Mouse (Mus musculus): Measurements from ENCODE around the gene Rbm44. TPM values are rescaled to one million over a fixed set of nuclear protein-coding genes. Genes with fewer than 3 reads are reported as not detected.

Gene Rbm44
- polyA plus RNA-seq, 1 experiment from 2014 or later, result 0.67 TPM

DNA sequence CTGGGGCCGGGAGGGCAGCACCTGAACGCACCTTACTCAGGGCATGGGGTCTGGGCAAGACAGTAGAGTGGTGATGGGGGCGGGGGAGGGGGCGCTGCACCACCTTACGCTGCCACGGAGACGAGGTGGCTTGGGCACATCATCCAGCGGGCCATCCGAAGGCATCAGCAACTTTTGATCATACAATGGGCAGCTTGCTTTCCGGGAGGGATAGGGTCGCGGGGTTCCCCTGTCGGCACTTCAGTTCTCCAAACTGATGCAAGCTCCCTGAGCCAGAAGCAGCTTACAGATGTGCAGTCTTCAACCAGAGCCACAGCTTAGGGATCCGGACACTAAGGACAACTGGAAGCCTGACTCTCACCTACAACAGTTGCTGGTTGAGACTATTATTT, 35.3 kb downstream of the Rbm44 start:
- Histone ChIP-seq H3K27ac (no peak overlapping the region), H3K9me3 (no peaks in the 10 kb centered on the region), H3K27me3 (replicated peaks) (peaks cover 18% of the 10 kb centered on the region; the same call in 1 of the 2 replicates), H3K4me2 (replicated peaks) (peak overlapping the region; percentile 90), H3K9ac (peak overlapping the region; percentile 59), H3K4me3 (replicated peaks) (peak overlapping the region; percentile 47), H3K4me1 (replicated peaks) (peaks cover 32% of the 10 kb centered on the region), H3K36me3 (no peaks in the 10 kb centered on the region)
- WGBS, result 7% methylated on average over 14 of the region's 14 CpGs
- no peak for ATAC-seq

DNA sequence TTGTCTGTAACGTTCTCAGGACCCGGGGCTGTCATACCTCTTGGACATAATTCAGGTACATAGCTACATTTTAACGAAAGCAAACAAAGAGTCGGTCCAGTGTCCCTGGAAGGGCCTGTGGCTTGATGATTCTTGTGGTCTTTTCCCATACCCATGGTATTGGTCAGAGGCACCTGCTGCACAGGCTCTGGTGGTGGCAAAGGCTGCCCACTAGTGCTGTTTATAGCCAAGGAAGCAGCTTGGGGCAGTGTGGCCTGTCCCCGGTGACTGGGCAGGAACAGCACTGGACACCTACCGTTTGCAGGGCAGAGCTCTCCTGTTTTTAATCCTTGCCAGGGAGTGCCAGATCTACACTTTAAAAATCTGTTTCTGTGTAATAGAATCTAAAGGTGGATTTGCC, 35.8 kb downstream of the Rbm44 start:
- peaks cover 32% of the 10 kb centered on the region for H3K4me1 ChIP-seq (replicated peaks)
- WGBS, result 55% methylated on average over 6 of the region's 6 CpGs
- no peak overlapping the region for H3K4me3 ChIP-seq (replicated peaks)
- no peak overlapping the region for H3K27ac ChIP-seq
- peak overlapping the region; percentile 90 for H3K4me2 ChIP-seq (replicated peaks)
- ATAC-seq, result no peak
- H3K9me3 ChIP-seq, result no peaks in the 10 kb centered on the region
- peaks cover 18% of the 10 kb centered on the region; the same call in 1 of the 2 replicates for H3K27me3 ChIP-seq (replicated peaks)
- no peaks in the 10 kb centered on the region for H3K36me3 ChIP-seq
- no peak overlapping the region for H3K9ac ChIP-seq

DNA sequence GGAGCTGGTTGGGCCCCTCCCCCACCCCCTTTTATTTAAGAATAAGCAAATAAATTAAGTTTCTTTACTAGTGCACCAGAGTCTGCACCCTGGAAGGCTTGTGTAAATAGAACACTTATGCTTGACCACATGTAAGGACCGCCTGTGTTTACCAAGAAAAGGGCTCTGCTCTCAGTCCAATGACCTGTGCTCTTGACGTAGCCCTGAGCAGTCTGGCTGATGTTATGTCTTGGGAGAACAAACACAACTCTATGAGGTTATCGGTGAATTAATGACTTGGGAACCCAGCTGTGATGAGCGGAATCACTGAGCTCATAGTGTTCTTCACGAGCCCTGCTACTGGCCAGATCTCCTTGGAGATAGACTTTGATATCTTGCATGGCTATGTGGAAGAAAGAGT, 36.4 kb downstream of the Rbm44 start:
- no peak overlapping the region for H3K4me3 ChIP-seq (replicated peaks)
- H3K27me3 ChIP-seq (replicated peaks), result peaks cover 18% of the 10 kb centered on the region; the same call in 1 of the 2 replicates
- peaks cover 32% of the 10 kb centered on the region for H3K4me1 ChIP-seq (replicated peaks)
- 9% methylated on average over 5 of the region's 5 CpGs for WGBS
- H3K4me2 ChIP-seq (replicated peaks), result no peak overlapping the region; the same call in 1 of the 2 replicates
- H3K36me3 ChIP-seq, result no peaks in the 10 kb centered on the region
- H3K9me3 ChIP-seq, result no peaks in the 10 kb centered on the region
- no peak overlapping the region for H3K9ac ChIP-seq
- H3K27ac ChIP-seq, result no peak overlapping the region; the same call in 1 of the 2 replicates
- ATAC-seq, result peak; percentile 57

DNA sequence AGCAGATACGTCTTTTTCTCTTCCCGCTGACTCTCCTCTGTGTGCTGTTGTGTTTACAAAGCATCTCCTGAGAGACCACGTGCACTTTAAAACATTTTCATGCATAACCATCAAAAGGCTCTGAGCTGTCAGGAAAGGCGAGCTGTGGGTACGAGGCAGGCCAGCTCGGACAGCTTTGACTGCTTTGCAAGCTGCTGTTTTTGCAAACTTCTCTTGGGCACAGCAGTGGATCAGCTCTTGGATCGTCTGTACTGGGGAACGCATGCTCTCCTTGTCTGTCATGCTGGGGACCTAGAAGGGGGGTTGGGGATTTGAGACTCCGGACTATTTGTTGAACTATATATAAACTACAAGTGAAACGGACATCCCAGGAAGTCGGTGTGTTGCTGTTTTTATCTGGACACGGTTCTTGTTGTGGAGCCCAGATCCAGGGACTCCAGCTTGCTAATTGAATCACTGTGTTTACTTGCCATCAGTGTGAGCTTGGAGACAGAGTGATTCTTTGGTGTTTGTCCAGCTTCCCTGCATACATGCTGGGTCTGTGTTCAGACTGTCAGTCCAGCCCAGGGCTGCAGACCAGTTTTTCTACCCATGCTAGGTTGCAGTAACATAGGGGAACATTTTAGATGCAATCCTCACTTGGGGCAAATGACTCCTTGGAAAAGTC, 37.0 kb downstream of the Rbm44 start:
- ATAC-seq, result no peak; the same call in 1 of the 2 replicates
- Histone ChIP-seq H3K4me2 (replicated peaks) (peak overlapping the region; percentile 43), H3K27me3 (replicated peaks) (peaks cover 18% of the 10 kb centered on the region; the same call in 1 of the 2 replicates), H3K4me1 (replicated peaks) (peaks cover 32% of the 10 kb centered on the region), H3K9me3 (no peaks in the 10 kb centered on the region), H3K4me3 (replicated peaks) (0 out of 2 replicates have a peak overlapping the region, but pooled peaks have one; percentile 1), H3K27ac (no peak overlapping the region), H3K9ac (no peak overlapping the region), H3K36me3 (no peaks in the 10 kb centered on the region)
- WGBS, result 12% methylated on average over 12 of the region's 12 CpGs

DNA sequence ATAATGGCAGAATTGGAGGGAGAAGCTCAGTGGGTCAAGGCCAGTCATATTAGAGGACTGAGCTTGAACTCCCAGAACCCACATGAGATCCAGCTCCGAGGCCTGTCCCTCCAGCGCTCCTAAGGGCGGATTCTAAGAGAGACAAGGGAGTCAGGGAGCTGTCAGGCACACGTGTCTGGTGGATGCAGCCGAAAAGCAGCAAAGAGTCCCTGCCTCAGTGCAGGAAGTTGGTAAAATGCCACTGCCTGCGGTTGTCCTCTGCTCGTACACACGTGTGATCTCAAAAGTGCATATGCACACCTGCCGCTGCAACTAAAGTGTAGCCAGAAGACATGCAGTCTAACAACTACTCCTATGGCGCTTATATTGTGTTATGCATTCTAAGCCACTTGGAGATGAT, 38.4 kb downstream of the Rbm44 start:
- Histone ChIP-seq H3K27ac (no peak overlapping the region), H3K4me3 (replicated peaks) (no peak overlapping the region), H3K27me3 (replicated peaks) (peaks cover 18% of the 10 kb centered on the region; the same call in 1 of the 2 replicates), H3K9ac (no peak overlapping the region), H3K4me1 (replicated peaks) (peaks cover 32% of the 10 kb centered on the region), H3K4me2 (replicated peaks) (no peak overlapping the region), H3K9me3 (no peaks in the 10 kb centered on the region), H3K36me3 (no peaks in the 10 kb centered on the region)
- WGBS, result 85% methylated on average over 10 of the region's 10 CpGs
- ATAC-seq, result no peak

DNA sequence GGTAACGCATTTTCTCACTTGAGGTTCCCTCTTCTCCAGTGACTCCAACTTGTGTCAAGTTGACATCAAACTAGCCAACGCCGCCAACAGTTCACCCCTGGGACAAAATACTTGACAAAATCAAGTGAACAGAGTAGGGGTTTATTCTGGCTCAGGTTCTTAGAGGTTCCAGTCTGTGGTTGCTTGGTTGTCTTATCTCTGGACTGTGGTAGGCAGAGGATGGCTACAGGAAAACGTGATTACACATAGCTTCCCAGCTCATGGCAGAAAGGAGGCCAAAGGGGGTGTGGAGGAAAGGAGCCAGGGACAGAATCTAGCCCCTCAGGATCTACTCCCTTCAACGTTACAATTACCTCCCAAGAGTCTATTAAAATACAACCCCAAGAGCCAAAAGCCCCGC, 41.8 kb downstream of the Rbm44 start:
- H3K27me3 ChIP-seq (replicated peaks), result 0 out of 2 replicates have a peak, but pooled peaks cover 3% of the 10 kb centered on the region
- H3K9me3 ChIP-seq, result no peaks in the 10 kb centered on the region
- no peak for ATAC-seq
- H3K27ac ChIP-seq, result no peak overlapping the region
- 83% methylated on average over 6 of the region's 6 CpGs for WGBS
- peaks cover 8% of the 10 kb centered on the region for H3K4me1 ChIP-seq (replicated peaks)
- H3K9ac ChIP-seq, result no peak overlapping the region
- no peak overlapping the region for H3K4me2 ChIP-seq (replicated peaks)
- no peaks in the 10 kb centered on the region for H3K36me3 ChIP-seq
- no peak overlapping the region for H3K4me3 ChIP-seq (replicated peaks)

DNA sequence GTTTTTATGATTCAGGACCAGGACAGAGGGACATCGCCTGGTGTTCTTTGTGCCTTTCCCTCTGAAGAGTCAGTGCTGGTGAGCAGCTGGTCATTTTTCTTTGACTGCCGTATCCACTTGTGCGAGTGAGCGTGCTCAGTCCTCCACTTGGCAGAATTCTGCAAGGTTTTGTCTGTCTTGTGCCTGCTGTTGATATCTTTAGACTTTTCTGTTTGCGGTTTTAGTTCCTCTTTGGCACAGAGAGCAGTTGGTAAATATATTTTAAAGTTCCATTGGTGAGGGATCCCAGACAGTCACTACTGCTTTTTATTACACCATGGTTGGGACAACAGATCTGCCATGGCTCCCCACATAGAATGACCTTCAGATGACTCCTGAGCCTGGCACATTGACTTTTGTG, 42.4 kb downstream of the Rbm44 start:
- Histone ChIP-seq H3K27ac (no peak overlapping the region), H3K27me3 (replicated peaks) (0 out of 2 replicates have a peak, but pooled peaks cover 3% of the 10 kb centered on the region), H3K4me2 (replicated peaks) (no peak overlapping the region), H3K4me3 (replicated peaks) (no peak overlapping the region), H3K36me3 (no peaks in the 10 kb centered on the region), H3K9me3 (no peaks in the 10 kb centered on the region), H3K9ac (no peak overlapping the region), H3K4me1 (replicated peaks) (peaks cover 3% of the 10 kb centered on the region; the same call in 1 of the 2 replicates)
- ATAC-seq, result no peak
- 82% methylated on average over 5 of the region's 5 CpGs for WGBS

DNA sequence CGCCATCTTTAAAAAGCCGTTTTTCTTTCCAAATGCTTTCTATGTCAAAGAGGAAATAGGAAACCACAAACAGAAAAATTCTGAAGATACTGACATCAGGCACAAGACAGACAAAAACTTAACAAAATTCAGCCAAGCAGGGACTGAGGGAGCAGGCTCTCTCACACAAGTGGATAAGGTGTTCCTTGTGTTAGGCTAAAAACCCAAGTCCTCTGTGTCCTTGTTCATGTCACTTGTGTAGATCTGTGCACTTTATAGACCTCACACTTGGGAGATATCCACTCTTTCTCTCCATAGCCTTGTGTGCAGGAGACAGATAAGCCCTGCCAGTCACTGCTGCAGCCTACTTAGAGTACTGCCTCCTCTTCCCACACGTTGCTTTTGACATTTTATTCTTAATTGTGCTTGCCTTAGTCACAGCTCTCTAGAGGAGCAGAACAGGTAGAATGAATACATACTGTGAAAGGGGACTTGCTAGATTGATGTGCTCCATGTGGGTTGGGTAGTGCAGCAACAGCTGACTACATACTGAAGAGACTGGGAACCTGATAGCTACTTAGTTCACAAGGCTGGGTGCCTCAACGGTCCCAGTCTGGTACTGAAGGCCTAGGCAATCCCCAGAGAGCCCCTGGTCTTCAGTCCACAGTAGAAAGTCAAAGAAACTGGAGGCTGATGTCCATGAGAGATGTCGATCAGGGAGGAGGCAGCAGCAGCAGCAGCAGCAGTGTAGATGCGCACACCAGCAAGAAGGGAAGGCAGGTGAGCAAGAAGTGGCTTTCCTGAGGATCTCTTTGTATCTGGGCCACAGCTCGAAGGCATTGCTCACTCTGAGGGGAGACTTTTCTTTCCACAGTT, 43.1 kb downstream of the Rbm44 start:
- H3K9ac ChIP-seq, result no peak overlapping the region
- no peak overlapping the region for H3K27ac ChIP-seq
- H3K27me3 ChIP-seq (replicated peaks), result 0 out of 2 replicates have a peak, but pooled peaks cover 3% of the 10 kb centered on the region
- WGBS, result 82% methylated on average over 7 of the region's 7 CpGs
- H3K4me3 ChIP-seq (replicated peaks), result no peak overlapping the region
- no peaks in the 10 kb centered on the region for H3K36me3 ChIP-seq
- H3K4me2 ChIP-seq (replicated peaks), result no peak overlapping the region
- no peaks in the 10 kb centered on the region for H3K9me3 ChIP-seq
- no peak for ATAC-seq
- H3K4me1 ChIP-seq (replicated peaks), result no peaks in the 10 kb centered on the region

DNA sequence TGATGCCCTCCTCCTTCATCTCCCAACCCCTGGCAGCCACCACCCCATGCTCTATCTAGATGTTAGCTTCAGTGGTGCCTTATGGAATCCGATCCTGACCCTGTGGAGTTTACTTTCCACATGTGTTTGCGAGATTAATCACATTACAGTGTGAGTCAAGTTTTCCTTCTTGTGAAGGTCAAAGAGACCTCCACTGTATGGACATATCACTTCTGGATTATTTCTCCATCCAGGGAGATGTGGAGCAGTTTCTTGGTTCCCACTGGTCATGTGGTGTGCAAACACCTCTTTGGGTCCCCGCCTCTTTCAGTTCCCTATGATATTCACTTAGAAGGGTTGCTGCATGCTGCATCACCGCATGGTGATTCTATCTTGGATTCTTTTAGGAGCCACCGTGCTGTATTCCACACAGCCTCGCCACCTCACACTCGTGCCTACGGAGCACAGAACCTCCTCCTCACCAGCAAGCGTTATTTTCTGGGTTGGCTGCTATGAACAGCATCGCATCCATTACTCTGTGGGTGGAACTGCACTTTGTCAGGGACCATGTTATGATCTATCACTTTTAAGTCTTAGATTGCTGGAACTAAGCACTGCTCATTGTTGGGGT, 44.1 kb downstream of the Rbm44 start:
- H3K9ac ChIP-seq, result no peak overlapping the region
- WGBS, result 85% methylated on average over 10 of the region's 10 CpGs
- H3K4me3 ChIP-seq (replicated peaks), result no peak overlapping the region
- H3K4me1 ChIP-seq (replicated peaks), result no peaks in the 10 kb centered on the region
- no peak overlapping the region for H3K27ac ChIP-seq
- H3K9me3 ChIP-seq, result no peaks in the 10 kb centered on the region
- H3K36me3 ChIP-seq, result no peaks in the 10 kb centered on the region
- no peak for ATAC-seq
- 0 out of 2 replicates have a peak, but pooled peaks cover 3% of the 10 kb centered on the region for H3K27me3 ChIP-seq (replicated peaks)
- H3K4me2 ChIP-seq (replicated peaks), result no peak overlapping the region

DNA sequence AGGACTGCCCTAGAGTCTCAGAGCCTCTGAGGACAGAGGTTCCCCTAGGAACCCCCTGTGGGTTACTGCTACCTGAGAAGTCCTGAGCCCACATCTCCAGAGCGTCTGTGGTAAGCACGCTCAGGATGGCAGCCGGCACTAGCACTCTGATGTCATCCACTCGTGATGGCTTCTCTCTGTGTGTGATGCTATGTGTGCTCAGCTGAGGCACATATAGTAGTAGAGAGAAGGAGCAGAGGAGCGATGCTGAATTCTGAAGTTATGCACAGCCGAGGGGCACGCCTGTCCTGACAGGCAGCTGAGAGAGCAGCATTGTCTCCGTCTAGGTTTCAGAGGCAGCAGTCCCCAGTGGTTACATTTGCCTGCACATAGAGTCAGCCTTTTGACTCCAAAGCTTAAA, 47.3 kb downstream of the Rbm44 start:
- no peak overlapping the region for H3K4me2 ChIP-seq (replicated peaks)
- H3K36me3 ChIP-seq, result no peaks in the 10 kb centered on the region
- 67% methylated on average over 8 of the region's 8 CpGs for WGBS
- H3K9me3 ChIP-seq, result no peaks in the 10 kb centered on the region
- no peaks in the 10 kb centered on the region for H3K27me3 ChIP-seq (replicated peaks)
- no peaks in the 10 kb centered on the region for H3K4me1 ChIP-seq (replicated peaks)
- H3K4me3 ChIP-seq (replicated peaks), result no peak overlapping the region
- no peak for ATAC-seq
- no peak overlapping the region for H3K9ac ChIP-seq
- no peak overlapping the region for H3K27ac ChIP-seq

DNA sequence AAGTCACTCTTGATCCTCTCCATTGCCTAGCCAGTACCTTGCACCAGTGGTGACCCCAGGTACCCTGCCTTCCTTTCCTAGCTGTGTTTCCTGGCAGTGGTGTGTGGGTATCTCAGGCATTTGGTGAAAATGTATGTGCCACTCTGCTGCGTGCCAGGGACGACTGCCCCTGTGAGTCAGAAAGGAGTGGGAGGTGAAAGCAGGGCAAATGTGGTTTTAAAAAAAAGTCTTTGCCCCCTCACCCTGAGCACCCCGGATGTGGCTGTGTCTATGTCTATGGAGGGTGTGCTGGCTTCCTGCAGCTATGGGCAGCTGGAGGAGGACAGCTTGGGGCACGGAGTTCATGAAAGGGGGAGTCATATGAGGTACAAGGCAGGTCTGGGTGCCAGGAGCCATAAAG, 48.4 kb downstream of the Rbm44 start:
- 83% methylated on average over 4 of the region's 4 CpGs for WGBS
- no peaks in the 10 kb centered on the region for H3K9me3 ChIP-seq
- no peak overlapping the region for H3K4me2 ChIP-seq (replicated peaks)
- no peaks in the 10 kb centered on the region for H3K4me1 ChIP-seq (replicated peaks)
- ATAC-seq, result no peak
- H3K9ac ChIP-seq, result no peak overlapping the region
- H3K36me3 ChIP-seq, result no peaks in the 10 kb centered on the region
- no peak overlapping the region for H3K27ac ChIP-seq
- no peaks in the 10 kb centered on the region for H3K27me3 ChIP-seq (replicated peaks)
- no peak overlapping the region for H3K4me3 ChIP-seq (replicated peaks)

DNA sequence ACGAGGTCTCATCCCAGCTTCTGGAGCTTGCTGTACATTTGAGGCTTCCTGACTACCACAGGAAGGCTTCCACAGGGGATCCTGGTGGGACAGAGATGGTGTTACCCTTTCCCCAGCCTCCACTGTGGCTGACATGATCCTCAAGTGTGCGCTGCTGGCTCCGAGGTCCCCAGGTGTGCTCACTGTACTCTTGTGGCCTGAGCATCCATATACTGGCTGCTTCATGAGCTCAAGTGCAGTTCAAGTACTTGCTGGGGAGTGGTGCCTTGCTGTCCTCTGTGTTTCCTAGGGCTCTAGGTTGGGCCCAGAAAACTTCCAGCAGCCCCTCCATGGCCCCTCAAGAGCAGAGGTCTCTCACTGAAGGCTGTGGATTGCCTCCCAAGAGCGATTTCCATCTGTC, 48.8 kb downstream of the Rbm44 start:
- H3K9ac ChIP-seq, result no peak overlapping the region
- H3K4me2 ChIP-seq (replicated peaks), result no peak overlapping the region
- no peaks in the 10 kb centered on the region for H3K9me3 ChIP-seq
- 82% methylated on average over 4 of the region's 4 CpGs for WGBS
- H3K36me3 ChIP-seq, result no peaks in the 10 kb centered on the region
- H3K27ac ChIP-seq, result no peak overlapping the region
- ATAC-seq, result no peak
- no peak overlapping the region for H3K4me3 ChIP-seq (replicated peaks)
- H3K27me3 ChIP-seq (replicated peaks), result no peaks in the 10 kb centered on the region
- no peaks in the 10 kb centered on the region for H3K4me1 ChIP-seq (replicated peaks)
